Mouse (Mus musculus) liver, postnatal 0 days (tissue): ENCODE data around the gene Gm7358.
"Not testable (repeated sequence)": the region's sequence is repeated elsewhere in the genome, so short reads cannot be mapped to it uniquely, and the experiment has no call there.

Source experiments
- CTCF ChIP-seq: sonication (generic); IDR thresholded peaks from 2 replicates; pipeline ENCODE4 v1.5.1; 2016; ENCODE audit warnings: antibody characterized with exemption, low read depth
- EP300 ChIP-seq: IDR thresholded peaks from 2 replicates; pipeline ENCODE4 v1.6.1; 2016; ENCODE audit warnings: antibody characterized with exemption, low read depth, mild to moderate bottlenecking

GRCm38 (mm10) chr17:14099886-14100285, 40.6 kb upstream of the Gm7358 start:
- not testable (repeated sequence) for TF ChIP-seq EP300, CTCF
